Mouse (Mus musculus) CH12.LX (cell line): ENCODE data around the gene 4933428G20Rik. TPM values are rescaled to one million over a fixed set of nuclear protein-coding genes. Genes with fewer than 3 reads are reported as not detected.
A peak's percentile ranks its signal among the peaks of the same experiment; 100 is the strongest.

Experiments
- DNase-seq: peaks from one replicate; pipeline ENCODE4 v3.0.0-alpha.2; 2013; ENCODE audit errors: extremely low read depth
- H3K27ac ChIP-seq: 2 replicates; pipeline ENCODE4 v1.5.1; 2012; ENCODE audit warnings: low read depth, mild to moderate bottlenecking, control low read depth, moderate library complexity; ENCODE audit not compliant: insufficient read depth
- H3K27me3 ChIP-seq: replicated peaks from 2 replicates; pipeline ENCODE3; 2012; ENCODE audit warnings: inconsistent platforms
- H3K36me3 ChIP-seq, 2 experiments: replicated peaks in 1 of 2; 2 replicates each; pipeline versions ENCODE3 to v1.6.1; 2012; ENCODE audit warnings: inconsistent platforms in 1 of 2, low read length in 1 of 2, mild to moderate bottlenecking in 1 of 2, mixed read lengths in 1 of 2, moderate library complexity in 1 of 2; ENCODE audit not compliant: control insufficient read depth in 1 of 2, insufficient read depth in 1 of 2
- H3K4me1 ChIP-seq, 2 experiments: 2 replicates each; pipeline ENCODE4 v1.6.1; 2012; ENCODE audit warnings: inconsistent platforms in 1 of 2, moderate library complexity in 1 of 2; ENCODE audit not compliant: insufficient read depth in 2 of 2, control insufficient read depth in 1 of 2
- H3K4me2 ChIP-seq: 2 replicates; pipeline ENCODE4 v1.6.1; 2012; ENCODE audit warnings: low read depth, mild to moderate bottlenecking, control low read depth; ENCODE audit not compliant: poor library complexity, insufficient read depth, severe bottlenecking
- H3K4me3 ChIP-seq, 3 experiments: fragments of 150-350 bp in 1 of 3; sonication (generic) in 1 of 3; replicated peaks in 1 of 3; 2 replicates each; pipeline versions ENCODE3 to v1.5.1; 2011 to 2012; ENCODE audit warnings: low read depth in 2 of 3, low read length in 2 of 3, mild to moderate bottlenecking in 2 of 3, moderate library complexity in 2 of 3, control low read depth in 1 of 3, improper control_type of control experiment in 1 of 3, inconsistent platforms in 1 of 3, mixed read lengths in 1 of 3; ENCODE audit not compliant: poor library complexity in 1 of 3
- H3K79me2 ChIP-seq: replicated peaks from 2 replicates; pipeline ENCODE4 v1.6.1; 2012; ENCODE audit warnings: mild to moderate bottlenecking, moderate library complexity; ENCODE audit not compliant: control insufficient read depth, poor library complexity, insufficient read depth, severe bottlenecking; ENCODE audit errors: extremely low read depth
- H3K9ac ChIP-seq: 2 replicates; pipeline ENCODE4 v1.6.1; 2012; ENCODE audit warnings: low read depth, mild to moderate bottlenecking, control low read depth, moderate library complexity; ENCODE audit not compliant: insufficient read depth
- H3K9me3 ChIP-seq: replicated peaks from 2 replicates; pipeline ENCODE3; 2012; ENCODE audit warnings: low read length, inconsistent platforms, mixed read lengths
- BHLHE40 ChIP-seq: IDR thresholded peaks from 2 replicates; pipeline ENCODE4 v1.6.1; 2011; ENCODE audit warnings: mild to moderate bottlenecking, low read depth, low read length, improper control_type of control experiment
- CHD2 ChIP-seq: IDR thresholded peaks from 2 replicates; pipeline ENCODE4 v1.6.1; 2011; ENCODE audit warnings: low read length, improper control_type of control experiment
- ETS1 ChIP-seq: conservative IDR thresholded peaks from 2 replicates; pipeline ENCODE4 v1.6.1; 2012; ENCODE audit warnings: low read depth, mild to moderate bottlenecking, inconsistent platforms, low read length, improper control_type of control experiment, moderate library complexity
- GABPA ChIP-seq: IDR thresholded peaks from 2 replicates; pipeline ENCODE4 v1.6.1; 2012; ENCODE audit warnings: low read depth, low read length, improper control_type of control experiment, inconsistent platforms; ENCODE audit not compliant: insufficient replicate concordance
- IRF4 ChIP-seq: IDR thresholded peaks from 2 replicates; pipeline ENCODE4 v1.6.1; 2014; ENCODE audit warnings: low read depth, mild to moderate bottlenecking, inconsistent platforms, low read length, improper control_type of control experiment
- KAT2A ChIP-seq: IDR thresholded peaks from 2 replicates; pipeline ENCODE4 v1.6.1; 2012; ENCODE audit warnings: low read length, improper control_type of control experiment, inconsistent platforms; ENCODE audit not compliant: insufficient replicate concordance
- MAX ChIP-seq: IDR thresholded peaks from 2 replicates; pipeline ENCODE4 v1.6.1; 2011; ENCODE audit warnings: low read length, improper control_type of control experiment
- MXI1 ChIP-seq: IDR thresholded peaks from 2 replicates; pipeline ENCODE4 v1.6.1; 2011; ENCODE audit warnings: mild to moderate bottlenecking, low read depth, low read length, improper control_type of control experiment
- USF2 ChIP-seq: conservative IDR thresholded peaks from 2 replicates; pipeline ENCODE4 v1.6.1; 2011; ENCODE audit warnings: low read depth, low read length, improper control_type of control experiment
- ZKSCAN1 ChIP-seq: IDR thresholded peaks from 2 replicates; pipeline ENCODE4 v1.6.1; 2012; ENCODE audit warnings: low read depth, inconsistent platforms, low read length, improper control_type of control experiment, borderline replicate concordance
- ZNF384 ChIP-seq: IDR thresholded peaks from 2 replicates; pipeline ENCODE4 v1.6.1; 2012; ENCODE audit warnings: low read depth, low read length, improper control_type of control experiment, inconsistent platforms
- dilution Hi-C: fragments of 300-500 bp; cut with MboI; formaldehyde crosslinking; loops from 2 replicates; pipeline ENCODE4 v1.14.3; 2020; ENCODE audit warnings: low sequenced_read_pairs; ENCODE audit not compliant: extremely low pct_unique_long_range_greater_than_20kb, extremely low pct_ligation_motif_present
- in situ Hi-C: fragments of 300-500 bp; cut with MboI; formaldehyde crosslinking; loops from 3 replicates; pipeline ENCODE4 v1.14.3; 2019; ENCODE audit warnings: low sequenced_read_pairs, low pct_ligation_motif_present, low pct_unique_long_range_greater_than_20kb, mixed read lengths
- polyA plus RNA-seq: library from polyadenylated mRNA; unstranded; fragments of >175 nt; gene quantifications from 2 replicates; pipeline ENCODE4 v1.2.1, GENCODE M21; 2012; ENCODE audit warnings: low read depth; ENCODE audit not compliant: insufficient read length
- total RNA-seq, 2 experiments: library from RNA; depleted of rRNA; stranded (reverse); fragments of 300-350 nt in 1 of 2; fragments of >200 nt in 1 of 2; gene quantifications; 2 replicates each; pipeline ENCODE4 v1.2.3; 2012 to 2014

The 4933428G20Rik gene
- total and polyA plus RNA-seq, 3 experiments = 0.17 to 0.50 TPM; not detected in 1

- no peak for TF ChIP-seq MXI1
- no peak for TF ChIP-seq CHD2
These were observed 9.8 kb upstream of the 4933428G20Rik start (continued) for GRCm38 (mm10) chr11:97509715-97510485.

GRCm38 (mm10) chr11:97509058-97509457 is 8.9 kb upstream of the 4933428G20Rik start:
- no peaks in the 10 kb centered on the region for H3K9me3 ChIP-seq
- H3K4me2 ChIP-seq = no peak overlapping the region
- H3K27ac ChIP-seq = no peak overlapping the region
- TF ChIP-seq IRF4 (no peak), ZNF384 (0 out of 2 replicates have a peak, but pooled peaks have one; percentile 30), ETS1 (no peak), MAX (no peak)
- H3K4me3 ChIP-seq = no peak overlapping the region
- H3K36me3 ChIP-seq = no peaks in the 10 kb centered on the region
- no peaks in the 10 kb centered on the region for H3K79me2 ChIP-seq
- dilution Hi-C loops = no loop called here
- peaks cover 26 to 71% of the 10 kb centered on the region in 2 experiments for H3K4me1 ChIP-seq
- peaks cover 9% of the 10 kb centered on the region for H3K27me3 ChIP-seq
- no peak overlapping the region for H3K9ac ChIP-seq
- no peak for DNase-seq
- in situ Hi-C loops = no loop called here

DNA sequence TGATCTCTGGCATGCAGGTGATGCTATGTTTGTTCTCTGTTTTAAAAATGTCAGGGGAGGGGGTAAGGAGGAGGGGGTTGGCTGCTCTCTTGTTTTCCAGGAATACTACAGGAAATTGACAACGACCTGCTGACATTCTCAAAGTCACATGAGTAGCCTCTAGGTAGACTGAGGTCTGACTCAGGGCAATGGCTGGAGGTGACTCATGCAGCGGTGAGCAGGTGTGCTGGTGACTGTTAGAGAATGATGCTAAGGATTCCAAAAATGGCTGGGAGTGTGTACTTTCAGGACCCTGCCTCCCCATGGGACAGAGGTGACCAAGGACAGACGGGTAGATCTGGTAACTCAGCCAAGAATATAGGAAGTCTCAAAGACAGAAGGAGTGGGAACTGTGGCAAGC is 8.1 kb upstream of the 4933428G20Rik start:
- H3K9me3 ChIP-seq = no peaks in the 10 kb centered on the region
- H3K4me1 ChIP-seq = peaks cover 26 to 70% of the 10 kb centered on the region in 2 experiments
- H3K4me2 ChIP-seq = no peak overlapping the region
- H3K36me3 ChIP-seq = no peaks in the 10 kb centered on the region
- H3K27ac ChIP-seq = no peak overlapping the region
- TF ChIP-seq ZKSCAN1 (no peak), MXI1 (no peak), ETS1 (peak; percentile 55; the same call in 1 of the 2 replicates), GABPA (no peak), USF2 (no peak), CHD2 (no peak), BHLHE40 (0 out of 2 replicates have a peak, but pooled peaks have one; percentile 10), KAT2A (no peak)
- no peak for DNase-seq
- no peak overlapping the region for H3K4me3 ChIP-seq
- H3K79me2 ChIP-seq = no peaks in the 10 kb centered on the region
- dilution Hi-C loops = no loop called here
- peaks cover 3% of the 10 kb centered on the region for H3K27me3 ChIP-seq
- H3K9ac ChIP-seq = no peak overlapping the region
- in situ Hi-C loops = no loop called here
